Mouse (Mus musculus): ENCODE measurements at regions not wholly inside any gene's neighbourhood (a gene's known extent, or its start where the extent isn't known, plus 50 kb on each side); places are given as distances from the start of the nearest gene placed in this dataset.
A peak's percentile ranks its signal among the peaks of the same experiment; 100 is the strongest.

DNA sequence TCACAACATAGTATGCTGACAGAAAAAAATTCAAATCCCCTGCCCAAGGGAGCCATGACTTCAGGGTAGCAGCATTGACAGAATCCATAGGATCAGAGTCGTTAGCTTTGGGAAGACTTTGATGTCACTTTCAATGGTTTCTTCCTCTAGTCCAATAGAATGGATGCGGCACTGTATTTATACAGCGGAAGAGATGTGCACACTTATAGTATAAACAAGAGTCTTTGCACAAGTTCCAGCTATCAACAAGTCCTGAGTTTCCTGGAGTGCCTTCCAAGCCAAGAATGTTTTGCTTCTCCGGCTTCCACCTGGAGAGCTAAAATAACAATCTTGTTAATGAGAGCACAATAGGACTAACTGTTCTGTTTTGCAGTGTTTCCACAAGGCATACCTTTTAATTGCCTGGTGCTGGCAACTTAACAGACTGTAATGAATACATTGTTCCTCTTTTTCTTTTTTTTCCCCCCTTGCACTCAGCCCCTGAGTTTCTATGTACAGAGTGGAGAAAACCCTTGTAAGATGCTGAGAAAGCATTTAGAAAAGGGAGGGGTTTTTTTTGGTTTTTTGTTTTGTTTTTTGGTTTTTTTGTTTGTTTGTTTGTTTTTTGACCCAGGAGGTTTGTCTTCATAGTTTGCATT, 129.8 kb upstream of the Nebl start:
- no peak overlapping the region for H3K4me3 ChIP-seq (ENCODE audit: low read depth, low read length)
- H3K27ac ChIP-seq (ENCODE audit: low read length): no peak overlapping the region
- no peak overlapping the region for H3K9ac ChIP-seq (replicated peaks; ENCODE audit: low read depth)
- ATAC-seq (no peak), DNase-seq (ENCODE audit: low spot score) (peak; percentile 35)
- H3K9me3 ChIP-seq (ENCODE audit: low read length): no peaks in the 10 kb centered on the region
- TF ChIP-seq EP300 (IDR thresholded peaks at IDR 0.05) (0 out of 2 replicates have a peak, but pooled peaks have one; percentile 45), CTCF (IDR thresholded peaks at IDR 0.05) (no peak)
- 13% methylated on average over 4 of the region's 4 CpGs for WGBS
- no peaks in the 10 kb centered on the region for H3K4me1 ChIP-seq (ENCODE audit: insufficient read depth, low read depth, low read length)
- H3K4me2 ChIP-seq (replicated peaks; ENCODE audit: low read depth, low read length): no peak overlapping the region
- H3K27me3 ChIP-seq (replicated peaks; ENCODE audit: insufficient read depth, low read length): no peaks in the 10 kb centered on the region
- no peaks in the 10 kb centered on the region for H3K36me3 ChIP-seq (ENCODE audit: insufficient read depth, low read length)

DNA sequence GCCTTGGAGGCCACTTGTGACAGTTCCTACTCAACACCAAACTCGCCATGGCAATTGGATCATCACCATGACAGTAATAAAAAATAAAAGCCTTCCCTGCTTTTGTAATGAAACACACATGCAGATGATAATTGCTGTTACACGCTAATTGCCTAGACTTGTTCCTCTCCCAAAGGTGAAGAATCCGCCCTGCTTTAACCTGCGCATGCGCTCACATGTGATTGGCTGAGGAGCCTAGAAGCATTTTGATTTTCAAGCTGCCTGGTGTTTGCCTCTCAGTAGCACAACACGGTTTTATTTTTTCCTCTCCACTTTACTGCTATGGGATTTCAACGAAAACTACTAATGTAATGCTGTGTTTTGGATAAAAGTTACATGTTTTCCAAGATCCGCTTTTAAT, 128.0 kb upstream of the Nebl start:
- TF ChIP-seq CTCF (IDR thresholded peaks at IDR 0.05) (no peak), EP300 (IDR thresholded peaks at IDR 0.05) (no peak)
- H3K36me3 ChIP-seq (ENCODE audit: insufficient read depth, low read length): no peaks in the 10 kb centered on the region
- H3K9ac ChIP-seq (replicated peaks; ENCODE audit: low read depth): no peak overlapping the region
- no peaks in the 10 kb centered on the region for H3K4me1 ChIP-seq (ENCODE audit: insufficient read depth, low read depth, low read length)
- no peak overlapping the region for H3K4me2 ChIP-seq (replicated peaks; ENCODE audit: low read depth, low read length)
- DNase-seq (ENCODE audit: low spot score): no peak
- no peak for ATAC-seq
- no peak overlapping the region for H3K4me3 ChIP-seq (ENCODE audit: low read depth, low read length)
- 90% methylated on average over 8 of the region's 8 CpGs for WGBS
- no peaks in the 10 kb centered on the region for H3K27me3 ChIP-seq (replicated peaks; ENCODE audit: insufficient read depth, low read length)
- H3K9me3 ChIP-seq (ENCODE audit: low read length): no peaks in the 10 kb centered on the region
- no peak overlapping the region for H3K27ac ChIP-seq (ENCODE audit: low read length)

DNA sequence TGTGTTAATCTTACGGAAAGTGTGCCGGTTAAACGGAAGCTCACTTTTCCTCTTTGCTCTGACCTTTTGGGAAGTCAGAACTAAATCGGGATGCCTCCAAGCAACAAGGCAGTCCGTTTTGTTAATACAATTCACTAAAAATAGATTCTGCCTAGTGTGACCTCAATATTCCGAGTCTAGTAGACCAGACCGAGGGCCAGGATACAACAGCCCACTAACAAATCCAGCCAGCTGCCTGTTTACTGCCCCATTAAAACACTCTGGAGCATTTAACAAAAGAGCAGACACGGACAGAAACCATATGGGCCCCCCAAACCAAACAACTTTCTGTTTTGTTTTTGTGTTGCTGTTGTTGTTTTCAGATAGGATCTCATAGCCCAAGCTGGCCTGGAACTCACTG, 127.1 kb upstream of the Nebl start:
- Histone ChIP-seq H3K27me3 (replicated peaks; ENCODE audit: insufficient read depth, low read length) (no peaks in the 10 kb centered on the region), H3K4me3 (ENCODE audit: low read depth, low read length) (no peak overlapping the region), H3K9ac (replicated peaks; ENCODE audit: low read depth) (no peak overlapping the region), H3K4me1 (ENCODE audit: insufficient read depth, low read depth, low read length) (peaks cover 4% of the 10 kb centered on the region; the same call in 1 of the 2 replicates), H3K4me2 (replicated peaks; ENCODE audit: low read depth, low read length) (no peak overlapping the region; the same call in 1 of the 2 replicates), H3K27ac (ENCODE audit: low read length) (peak overlapping the region; percentile 27; the same call in 1 of the 2 replicates), H3K9me3 (ENCODE audit: low read length) (no peaks in the 10 kb centered on the region), H3K36me3 (ENCODE audit: insufficient read depth, low read length) (no peaks in the 10 kb centered on the region)
- ATAC-seq (peak; percentile 58), DNase-seq (ENCODE audit: low spot score) (peak; percentile 67)
- TF ChIP-seq EP300 (IDR thresholded peaks at IDR 0.05) (no peak), CTCF (IDR thresholded peaks at IDR 0.05) (no peak)
- WGBS: 40% methylated on average over 8 of the region's 8 CpGs

DNA sequence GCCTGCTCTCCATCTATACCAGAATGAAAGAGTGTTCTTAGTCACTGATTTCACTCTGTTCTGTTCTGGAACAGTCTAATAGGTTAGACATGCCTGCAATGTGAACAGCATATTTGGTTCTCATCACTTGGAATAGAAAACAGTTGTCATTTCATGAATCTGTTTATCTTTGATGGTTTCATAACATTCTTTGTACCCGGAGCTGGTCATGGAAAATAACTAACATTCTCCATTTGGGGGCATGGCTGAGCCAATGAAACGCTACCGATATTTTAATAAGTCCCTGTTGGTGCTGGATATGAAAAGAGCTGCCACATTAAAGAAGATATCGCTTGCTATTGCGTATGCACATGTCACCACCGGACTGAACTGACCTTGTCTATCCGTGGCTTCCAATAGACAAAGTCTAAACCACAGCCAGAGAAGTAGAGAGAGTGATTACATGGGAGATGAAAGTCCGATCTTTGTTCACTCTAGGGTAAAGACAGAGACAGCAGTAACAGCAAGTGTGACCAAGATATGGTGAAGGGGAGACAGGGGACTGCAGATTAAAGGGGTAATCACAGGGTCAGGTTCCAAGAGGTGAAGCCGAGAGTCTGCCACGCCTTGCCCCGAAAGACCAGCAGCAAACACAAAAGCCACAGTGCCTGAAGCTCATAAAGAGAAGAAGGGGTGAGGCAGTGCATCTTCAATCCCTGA, 124.5 kb upstream of the Nebl start:
- DNase-seq (ENCODE audit: low spot score) (peak; percentile 58), ATAC-seq (peak; percentile 36)
- H3K9ac ChIP-seq (replicated peaks; ENCODE audit: low read depth): no peak overlapping the region
- no peak overlapping the region for H3K4me3 ChIP-seq (ENCODE audit: low read depth, low read length)
- no peaks in the 10 kb centered on the region for H3K9me3 ChIP-seq (ENCODE audit: low read length)
- H3K27ac ChIP-seq (ENCODE audit: low read length): no peak overlapping the region
- TF ChIP-seq CTCF (IDR thresholded peaks at IDR 0.05) (no peak), EP300 (IDR thresholded peaks at IDR 0.05) (no peak)
- peaks cover 11% of the 10 kb centered on the region; the same call in 1 of the 2 replicates for H3K4me1 ChIP-seq (ENCODE audit: insufficient read depth, low read depth, low read length)
- H3K36me3 ChIP-seq (ENCODE audit: insufficient read depth, low read length): no peaks in the 10 kb centered on the region
- WGBS: 68% methylated on average over 11 of the region's 11 CpGs
- H3K27me3 ChIP-seq (replicated peaks; ENCODE audit: insufficient read depth, low read length): no peaks in the 10 kb centered on the region
- no peak overlapping the region for H3K4me2 ChIP-seq (replicated peaks; ENCODE audit: low read depth, low read length)

DNA sequence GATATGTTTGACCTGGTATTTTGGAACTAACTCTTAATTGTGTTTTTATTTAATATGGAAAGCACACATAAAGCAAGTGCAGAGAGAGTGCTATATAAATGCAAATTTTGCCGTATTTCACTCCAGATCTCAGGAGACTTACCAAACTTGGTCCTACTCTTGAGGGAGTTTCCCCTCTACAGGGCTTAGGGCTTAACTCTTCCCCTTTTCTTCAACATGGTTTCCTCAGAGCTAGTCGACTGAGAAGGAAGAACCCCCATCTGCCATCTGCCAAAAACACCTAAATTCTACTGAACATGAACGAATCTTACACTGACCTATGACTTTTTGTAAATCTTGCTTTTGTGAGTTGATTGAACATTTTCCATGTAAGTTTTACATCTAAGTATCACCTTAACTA, 122.8 kb upstream of the Nebl start:
- no peak for DNase-seq (ENCODE audit: low spot score)
- WGBS: 70% methylated on average over 3 of the region's 3 CpGs
- Histone ChIP-seq H3K27ac (ENCODE audit: low read length) (no peak overlapping the region), H3K36me3 (ENCODE audit: insufficient read depth, low read length) (no peaks in the 10 kb centered on the region), H3K4me1 (ENCODE audit: insufficient read depth, low read depth, low read length) (peaks cover 11% of the 10 kb centered on the region; the same call in 1 of the 2 replicates), H3K4me3 (ENCODE audit: low read depth, low read length) (no peak overlapping the region), H3K9ac (replicated peaks; ENCODE audit: low read depth) (no peak overlapping the region), H3K27me3 (replicated peaks; ENCODE audit: insufficient read depth, low read length) (no peaks in the 10 kb centered on the region), H3K4me2 (replicated peaks; ENCODE audit: low read depth, low read length) (no peak overlapping the region), H3K9me3 (ENCODE audit: low read length) (no peaks in the 10 kb centered on the region)
- TF ChIP-seq CTCF (IDR thresholded peaks at IDR 0.05) (no peak), EP300 (IDR thresholded peaks at IDR 0.05) (no peak)
- ATAC-seq: no peak

DNA sequence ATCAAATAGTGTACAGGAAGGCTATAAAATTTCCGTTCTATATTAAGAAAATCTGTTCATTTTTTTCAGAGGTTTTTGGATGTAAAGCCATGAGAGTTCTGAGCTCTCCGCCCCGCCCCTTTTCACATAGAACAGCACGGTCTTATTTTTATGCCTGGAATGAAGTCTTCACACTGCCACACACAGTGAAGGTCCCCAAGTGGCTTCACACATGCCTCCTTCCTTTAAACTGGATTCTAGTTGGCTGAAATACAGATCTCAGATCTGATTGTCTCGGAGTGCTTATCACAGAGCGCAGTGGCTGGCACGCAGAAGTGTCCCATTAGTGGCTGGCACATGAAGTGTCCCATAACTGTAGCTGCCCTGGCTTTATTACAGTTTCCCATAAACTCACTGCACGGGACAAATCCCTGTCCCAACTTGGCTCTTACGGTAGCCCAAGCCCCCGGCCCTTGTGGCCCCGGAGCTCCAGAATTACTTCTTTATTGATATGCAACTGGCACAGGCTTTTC, 122.3 kb upstream of the Nebl start:
- TF ChIP-seq EP300 (IDR thresholded peaks at IDR 0.05): no peak
- no peak for TF ChIP-seq CTCF (IDR thresholded peaks at IDR 0.05)
- Histone ChIP-seq H3K36me3 (ENCODE audit: insufficient read depth, low read length) (no peaks in the 10 kb centered on the region), H3K4me1 (ENCODE audit: insufficient read depth, low read depth, low read length) (peaks cover 11% of the 10 kb centered on the region; the same call in 1 of the 2 replicates), H3K27ac (ENCODE audit: low read length) (no peak overlapping the region), H3K4me3 (ENCODE audit: low read depth, low read length) (no peak overlapping the region), H3K4me2 (replicated peaks; ENCODE audit: low read depth, low read length) (0 out of 2 replicates have a peak overlapping the region, but pooled peaks have one; percentile 41), H3K9ac (replicated peaks; ENCODE audit: low read depth) (no peak overlapping the region), H3K9me3 (ENCODE audit: low read length) (no peaks in the 10 kb centered on the region), H3K27me3 (replicated peaks; ENCODE audit: insufficient read depth, low read length) (no peaks in the 10 kb centered on the region)
- peak; percentile 21; the same call in 1 of the 2 replicates for ATAC-seq
- DNase-seq (ENCODE audit: low spot score): peak; percentile 33
- WGBS: 29% methylated on average over 11 of the region's 11 CpGs

Data from lung, postnatal 0 days (tissue).